Mouse (Mus musculus) retina, postnatal 7 days (tissue): ENCODE data around the gene Mccc1.

Experiments used
- DNase-seq: peaks from one replicate; pipeline ENCODE4 v3.0.0-alpha.2; 2012; ENCODE audit warnings: low read depth, low spot score

Gene Mccc1

DNA sequence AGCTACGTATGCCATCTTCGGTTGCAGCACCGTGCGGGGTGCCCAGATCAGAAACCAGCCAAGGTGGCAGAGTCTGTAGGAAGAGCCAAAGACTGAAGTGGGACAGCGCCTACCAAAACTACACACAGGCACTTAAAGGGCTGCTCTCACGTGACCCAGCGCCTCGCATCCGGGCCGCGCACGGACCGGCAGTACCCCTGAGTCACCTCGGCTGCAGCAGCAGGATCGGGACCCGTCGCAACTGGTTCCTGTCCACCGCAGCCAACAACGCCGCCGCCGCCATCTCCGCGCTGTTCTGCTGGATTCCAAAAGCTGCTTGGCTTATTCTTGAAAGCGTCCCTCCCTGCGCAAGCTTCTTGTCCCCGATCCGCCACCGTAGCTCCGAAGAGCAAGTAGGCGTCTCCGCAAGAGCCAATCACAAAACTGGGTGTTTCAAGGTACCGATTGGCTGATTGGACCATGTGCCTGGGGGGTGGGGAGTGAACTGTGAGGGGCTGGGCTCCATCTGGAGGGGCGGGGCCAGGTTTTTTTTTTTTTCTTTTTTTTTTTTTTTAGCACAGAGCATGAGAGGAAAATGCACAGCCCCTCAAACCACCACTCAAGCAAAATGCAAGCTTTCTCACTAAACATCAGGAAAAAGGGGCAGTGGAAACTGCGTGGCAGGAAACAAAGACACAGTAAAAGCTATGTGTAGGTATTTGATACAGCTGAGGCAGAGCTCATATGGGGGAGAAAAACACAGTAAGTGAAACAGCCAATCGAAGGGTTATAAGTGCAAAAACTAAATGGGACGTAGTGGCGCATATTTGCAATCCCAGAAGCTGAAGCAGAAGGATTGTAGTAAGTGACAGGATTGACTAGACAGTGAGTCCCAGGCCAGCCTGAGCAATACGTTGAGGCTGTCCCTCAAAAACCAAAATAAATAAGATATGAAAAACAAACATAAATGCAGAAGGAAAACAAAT lies at the start of gene Mccc1:
Gene Mccc1, minus strand, starts transcription at position 404 of the 965 bp plus-strand sequence.
- peak; percentile 96 for DNase-seq

DNA sequence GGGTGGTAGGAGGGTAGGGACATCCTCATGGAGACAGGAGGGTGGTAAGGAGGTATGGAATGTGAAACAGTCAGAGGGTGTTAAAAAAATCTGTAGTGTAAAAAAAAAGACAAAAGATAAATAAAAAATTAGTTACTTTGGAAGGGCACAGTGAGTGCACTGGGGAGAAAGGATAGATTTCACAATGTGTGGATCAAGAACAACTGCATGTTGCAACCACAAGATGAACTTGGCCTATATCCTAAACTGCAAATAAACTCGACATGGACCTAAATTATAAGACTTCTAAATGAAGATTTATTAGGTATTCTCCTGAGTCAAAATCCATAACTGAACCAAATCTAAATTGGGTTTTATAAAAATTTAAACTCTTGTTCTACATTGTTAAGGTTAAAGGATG lies 48.6 kb upstream of the Mccc1 start:
- DNase-seq: no peak

DNA sequence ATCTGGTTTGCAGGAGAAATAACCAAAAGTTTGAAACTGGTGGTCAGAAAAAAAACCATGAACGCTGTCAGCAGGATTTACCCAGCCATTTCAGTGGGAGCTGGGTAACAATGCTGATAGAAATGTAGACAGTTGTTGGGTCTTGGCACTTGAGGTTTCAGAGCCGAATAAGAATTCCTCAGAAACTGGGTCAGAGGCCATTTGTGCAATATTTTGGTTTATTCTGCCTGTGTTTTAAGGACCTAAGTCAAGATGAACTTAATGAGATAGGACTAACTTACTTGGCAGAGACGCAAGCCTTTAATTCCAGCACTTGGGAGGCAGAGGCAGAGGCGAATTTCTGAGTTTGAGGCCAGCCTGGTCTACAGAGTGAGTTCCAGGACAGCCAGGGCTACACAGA lies 44.6 kb upstream of the Mccc1 start:
- DNase-seq: no peak

DNA sequence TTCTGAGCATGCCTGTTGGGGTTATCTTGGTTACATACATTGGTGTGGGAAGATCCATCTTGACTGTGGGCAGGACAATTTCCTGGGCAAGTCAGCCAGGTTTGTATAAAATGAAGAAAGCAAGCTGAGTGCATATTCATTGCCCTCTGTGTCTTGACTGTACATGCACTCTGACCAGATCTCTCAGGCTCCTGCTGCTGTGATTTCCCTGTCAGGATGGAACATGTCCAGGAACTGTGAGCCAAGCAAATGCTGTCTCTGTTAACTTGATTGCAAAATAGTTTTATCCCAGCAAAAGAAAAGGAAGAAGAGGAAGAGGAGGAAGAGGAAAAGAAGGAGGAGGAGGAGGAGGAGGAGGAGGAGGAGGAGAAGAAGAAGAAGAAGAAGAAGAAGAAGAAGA lies 44.0 kb upstream of the Mccc1 start:
- DNase-seq: no peak

DNA sequence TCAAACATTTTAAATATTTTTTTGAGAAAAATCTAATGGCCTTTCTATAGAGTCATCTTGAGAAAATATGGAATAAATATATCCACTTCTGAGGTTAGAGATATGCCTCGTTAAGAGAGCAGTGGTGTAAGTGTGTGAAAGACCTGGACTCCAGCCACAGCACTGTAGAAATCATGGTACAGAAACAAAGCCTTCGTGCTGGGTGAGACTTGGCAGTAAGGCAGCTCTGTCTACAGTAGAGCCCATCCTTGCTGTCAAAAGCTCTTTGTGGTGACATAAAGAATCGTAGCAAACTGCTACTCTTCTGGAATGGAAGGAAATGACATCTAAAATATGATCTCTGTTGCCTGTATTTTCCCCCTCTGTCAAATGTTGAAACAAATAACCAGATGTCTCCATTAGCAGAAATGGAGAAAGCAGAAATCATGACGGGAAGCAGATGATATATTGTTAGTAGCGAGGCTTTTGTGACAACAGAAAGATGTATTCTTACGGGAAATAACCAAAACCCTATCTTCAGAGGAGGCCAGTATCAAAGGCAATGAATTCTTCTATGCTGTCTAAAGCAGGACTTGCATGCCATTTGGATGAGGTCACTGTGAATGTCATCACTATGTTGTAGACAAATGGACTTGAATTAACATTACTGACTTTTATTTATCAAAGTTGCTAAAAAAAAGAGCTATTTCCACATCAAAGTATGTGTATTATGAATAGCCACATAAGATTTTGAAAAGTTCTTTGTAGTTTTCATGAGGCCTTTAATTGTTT lies 31.4 kb upstream of the Mccc1 start:
- DNase-seq: no peak

DNA sequence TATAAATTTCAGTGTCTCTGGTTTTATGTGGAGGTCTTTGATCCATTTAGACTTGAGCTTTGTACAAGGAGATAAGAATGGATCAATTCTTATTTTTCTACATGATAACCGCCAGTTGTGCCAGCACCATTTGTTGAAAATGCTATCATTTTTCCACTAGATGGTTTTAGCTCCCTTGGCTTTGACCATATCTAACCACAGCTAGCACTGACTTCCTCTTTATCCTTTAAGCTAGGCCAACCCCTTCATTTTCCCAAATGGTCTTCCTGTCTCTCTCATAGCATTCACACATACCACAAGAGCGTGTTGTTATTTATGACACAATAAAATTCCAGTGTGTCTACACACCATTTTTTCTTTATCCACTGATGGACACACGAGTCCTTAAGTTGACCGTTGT lies 29.5 kb upstream of the Mccc1 start:
- no peak for DNase-seq

DNA sequence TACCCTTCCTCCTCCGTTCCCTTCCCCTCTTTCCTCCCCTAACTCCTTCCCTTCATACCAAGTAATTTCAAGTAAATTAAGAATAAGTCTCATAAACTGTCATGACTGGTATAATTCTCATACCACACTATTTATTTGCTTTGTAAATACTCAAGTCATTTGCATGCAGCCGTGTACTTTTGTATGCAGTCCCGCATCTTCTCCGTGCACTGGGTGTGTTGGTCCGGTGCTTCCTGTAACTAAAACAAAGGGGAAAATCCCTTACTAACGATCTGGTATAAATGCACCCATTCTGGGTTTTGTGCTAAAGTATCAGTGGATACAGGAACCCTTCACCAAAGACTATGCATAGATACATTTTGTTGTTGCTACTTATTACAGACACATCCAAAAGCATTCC lies 25.3 kb upstream of the Mccc1 start:
- no peak for DNase-seq

DNA sequence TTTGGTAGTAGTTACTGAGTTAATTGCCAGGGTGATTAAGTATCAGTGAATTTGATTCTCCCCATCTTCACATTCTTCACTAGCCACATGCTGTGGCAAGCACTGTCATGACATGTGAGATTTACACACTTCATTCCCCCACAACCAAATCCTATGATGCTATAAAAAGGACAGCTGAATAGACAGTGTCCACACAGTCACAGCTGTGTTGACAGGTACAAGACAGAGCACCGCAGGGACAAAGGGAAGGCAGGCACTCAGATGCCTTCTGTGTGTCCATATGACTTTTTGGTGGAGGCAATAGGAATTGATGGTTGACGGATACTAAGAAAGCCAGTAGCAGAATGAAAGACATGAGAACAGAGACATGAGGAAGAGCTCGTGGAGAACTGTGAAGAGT lies 10.8 kb upstream of the Mccc1 start:
- no peak for DNase-seq

DNA sequence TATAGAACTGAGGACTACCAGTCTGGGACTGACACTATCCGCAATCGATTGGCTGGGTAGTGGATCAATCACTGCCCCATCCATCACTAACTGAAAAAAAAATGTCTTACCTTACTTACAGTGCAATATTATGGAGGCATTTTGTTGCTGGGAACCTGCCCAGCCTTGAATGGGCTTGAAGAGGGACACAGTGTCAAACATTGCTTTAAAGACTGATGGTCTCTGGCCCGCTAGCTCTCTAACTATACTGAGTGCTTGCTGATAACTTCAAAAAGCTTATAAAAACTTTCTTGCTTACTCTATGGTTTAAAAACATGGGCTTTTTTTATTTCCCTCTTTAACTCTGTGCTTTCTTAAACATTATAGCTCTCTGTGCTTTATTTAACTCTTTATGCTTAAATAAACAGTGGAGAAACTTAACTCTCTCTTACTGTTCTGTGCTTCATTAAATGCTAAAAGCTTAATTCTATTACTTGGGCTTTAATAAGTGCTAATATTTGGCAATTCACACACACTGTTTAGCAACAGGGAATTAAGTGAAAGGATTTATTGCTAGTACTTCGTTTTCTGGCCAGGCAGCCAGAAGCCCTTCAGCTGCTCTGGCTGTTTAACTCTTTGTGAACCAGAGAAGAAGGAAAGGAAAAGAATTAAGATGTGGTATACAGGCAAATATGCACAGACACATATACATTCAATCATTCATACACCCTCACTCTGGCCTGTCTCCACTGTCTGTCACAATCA lies 8.1 kb upstream of the Mccc1 start:
- no peak for DNase-seq

DNA sequence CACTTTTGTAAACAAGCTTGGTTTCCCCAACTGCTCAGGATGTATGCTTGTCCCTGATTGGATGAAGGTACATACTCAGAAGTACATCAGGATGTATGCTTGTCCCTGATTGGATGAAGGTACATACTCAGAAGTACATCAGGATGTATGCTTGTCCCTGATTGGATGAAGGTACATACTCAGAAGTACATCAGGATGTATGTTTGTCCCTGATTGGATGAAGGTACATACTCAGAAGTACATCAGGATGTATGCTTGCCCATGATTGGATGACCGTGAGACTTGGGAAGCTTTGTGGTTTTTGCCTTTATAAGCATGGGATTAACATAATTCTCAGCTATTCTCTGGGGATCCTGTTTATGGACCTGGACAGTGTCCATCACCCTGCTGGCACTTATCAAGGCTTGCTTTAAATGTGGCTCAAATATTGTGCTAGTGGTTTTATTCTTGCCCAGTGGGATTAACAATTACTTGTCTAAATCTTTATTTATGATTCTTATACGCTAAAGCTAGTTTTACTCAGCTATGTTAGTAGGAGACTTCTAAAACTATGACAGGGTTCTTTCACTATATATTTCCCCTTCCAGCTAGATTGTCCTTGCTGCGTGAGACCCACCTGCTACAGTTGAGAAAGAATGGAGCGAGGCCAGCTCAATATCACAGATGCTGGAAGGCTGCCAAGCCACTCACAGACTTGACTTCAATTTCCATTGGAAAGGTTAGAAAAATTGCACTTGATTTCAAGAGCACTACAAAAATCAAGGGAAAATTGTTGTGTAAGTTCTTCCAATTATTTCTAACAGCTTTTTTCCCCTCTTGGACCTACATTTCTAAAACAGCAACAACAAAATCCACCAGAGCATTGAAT lies 3.8 kb upstream of the Mccc1 start:
- peak; percentile 9 for DNase-seq

DNA sequence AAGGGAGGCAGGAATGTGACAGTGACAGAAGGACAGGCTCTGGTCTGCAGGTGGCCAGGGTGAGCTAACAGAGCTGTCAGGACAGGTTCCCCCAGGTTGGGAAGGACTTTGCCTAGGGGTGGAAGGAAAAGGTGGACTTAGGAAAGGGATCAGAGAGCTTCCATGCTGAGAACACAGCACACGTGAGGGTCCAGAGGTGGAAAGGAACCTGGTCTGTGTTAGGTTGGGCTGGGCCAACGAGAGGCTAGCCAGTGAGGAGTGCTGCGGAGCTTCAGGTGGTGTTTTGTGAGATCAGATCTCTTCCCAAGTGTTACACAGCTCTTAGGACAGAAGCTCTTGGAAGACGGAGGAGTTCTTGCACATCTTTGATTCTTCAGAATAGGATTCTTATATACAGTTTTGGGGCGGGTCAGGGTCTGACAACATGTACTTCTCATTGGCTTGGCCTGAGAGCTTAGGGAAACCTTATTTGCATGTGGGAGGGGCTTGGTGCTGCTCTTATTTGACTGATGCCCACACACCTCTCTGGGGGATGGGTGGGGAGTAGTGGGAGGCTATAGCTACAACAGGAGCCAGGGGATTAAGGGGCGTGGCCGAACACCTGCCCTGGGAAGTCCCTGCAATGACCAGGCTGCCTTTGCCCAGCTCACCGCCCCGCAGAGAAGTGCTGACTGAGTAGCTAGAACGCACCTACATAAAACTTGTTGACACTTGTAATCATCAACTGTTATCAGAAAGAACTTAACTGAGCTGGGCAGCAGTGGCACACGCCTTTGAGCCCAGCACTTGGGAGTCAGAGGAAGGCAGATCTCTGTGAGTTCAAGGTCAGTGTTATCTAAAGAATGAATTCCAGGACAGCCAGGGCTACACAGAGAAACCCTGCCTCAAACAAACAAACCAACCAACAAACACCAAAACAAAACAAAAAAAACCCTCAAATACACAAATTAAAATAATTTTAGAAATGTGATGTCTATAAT lies 5.6 kb downstream of the Mccc1 start:
- no peak for DNase-seq

DNA sequence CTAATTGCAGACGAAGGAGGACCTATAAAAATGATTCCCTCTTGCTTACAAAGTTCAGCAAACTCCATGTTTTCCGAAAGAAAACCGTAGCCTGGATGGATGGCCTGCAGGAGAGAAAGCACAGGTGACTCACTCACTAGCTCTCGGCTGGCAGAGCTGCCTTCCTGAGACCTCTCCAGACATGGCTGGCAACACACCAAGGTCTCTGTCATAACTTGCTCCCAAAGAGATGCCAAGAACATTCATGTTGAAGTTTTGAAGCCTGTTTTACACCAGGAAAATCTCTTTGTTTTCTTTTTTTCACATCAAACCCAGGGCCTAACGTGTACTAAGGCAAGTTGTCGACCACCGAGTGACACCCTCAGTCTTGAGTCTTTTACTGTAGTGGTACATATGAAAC lies 9.8 kb downstream of the Mccc1 start:
- no peak for DNase-seq

DNA sequence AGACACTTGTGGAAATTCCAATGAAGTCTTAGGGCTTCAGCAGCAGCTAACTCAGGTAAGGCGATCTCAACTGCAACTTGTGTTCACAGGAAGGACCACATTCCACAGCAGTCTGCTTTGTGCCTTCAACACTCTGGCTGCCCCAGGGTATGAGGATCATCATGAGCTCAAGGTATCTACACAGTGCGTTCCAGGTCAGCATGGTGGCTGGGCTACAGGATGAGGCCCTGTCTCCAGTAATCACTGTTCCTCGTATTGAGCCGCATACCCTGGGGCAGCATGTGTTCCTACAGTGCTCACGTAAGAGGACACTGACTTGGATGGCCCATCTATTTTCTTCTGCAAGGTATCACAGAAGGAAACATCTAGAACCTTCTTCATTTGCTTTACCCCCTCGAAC lies 12.4 kb downstream of the Mccc1 start:
- no peak for DNase-seq

DNA sequence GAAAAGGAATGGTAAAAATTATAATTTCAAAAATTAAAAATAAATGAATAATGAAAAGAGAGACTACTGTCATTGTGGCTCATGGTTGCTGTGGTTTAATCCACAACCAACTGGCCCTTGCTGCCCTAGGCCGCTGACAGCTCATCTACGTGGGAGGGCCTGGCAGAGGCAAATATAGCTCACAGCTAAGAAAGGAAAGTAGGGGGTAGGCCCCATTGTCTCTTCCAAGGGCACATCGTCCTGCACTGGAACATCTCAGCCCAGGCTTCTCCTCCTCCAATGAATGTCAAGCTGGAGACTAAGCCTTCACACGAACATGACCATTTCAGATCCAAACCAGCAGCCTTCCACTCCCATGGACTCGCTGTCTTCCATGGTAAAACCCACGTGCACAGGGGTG lies 14.2 kb downstream of the Mccc1 start:
- no peak for DNase-seq

DNA sequence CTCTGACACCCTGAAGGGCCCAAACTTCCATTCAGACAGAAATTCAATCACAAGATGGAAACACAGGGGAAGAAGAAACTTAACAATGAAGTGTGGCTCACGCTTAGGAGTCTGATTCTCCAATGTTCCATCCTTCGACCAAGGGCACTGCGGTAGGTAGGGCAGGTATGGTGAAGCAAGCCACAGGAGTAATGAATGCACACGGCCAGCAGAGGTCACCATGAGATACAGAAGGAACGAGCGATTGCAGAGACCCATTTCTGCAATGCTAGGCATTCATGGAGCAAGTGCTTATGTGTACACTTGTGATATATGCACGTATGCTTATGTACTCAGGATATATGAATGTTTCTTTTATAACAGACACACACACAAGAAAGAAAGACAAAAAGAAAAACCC lies 26.9 kb downstream of the Mccc1 start:
- DNase-seq: peak; percentile 23

DNA sequence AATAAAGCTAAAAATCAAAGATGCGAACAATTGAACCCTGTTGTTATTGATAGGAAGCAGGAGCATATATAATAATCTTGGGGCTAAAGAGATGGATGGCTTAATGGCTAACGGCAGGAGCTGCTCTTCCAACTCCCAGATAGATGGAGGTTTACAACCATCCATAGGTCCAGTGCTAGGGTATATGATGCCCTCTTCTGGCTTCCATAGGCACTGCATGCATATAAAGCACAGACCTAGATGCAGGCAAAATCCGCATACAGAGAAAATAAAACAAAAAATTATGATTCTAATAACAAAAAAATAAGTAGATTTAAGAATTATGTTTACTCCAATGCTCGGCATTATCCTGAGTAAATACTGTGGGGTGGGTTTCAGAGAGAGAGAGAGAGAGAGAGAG lies 27.5 kb downstream of the Mccc1 start:
- peak; percentile 23 for DNase-seq

DNA sequence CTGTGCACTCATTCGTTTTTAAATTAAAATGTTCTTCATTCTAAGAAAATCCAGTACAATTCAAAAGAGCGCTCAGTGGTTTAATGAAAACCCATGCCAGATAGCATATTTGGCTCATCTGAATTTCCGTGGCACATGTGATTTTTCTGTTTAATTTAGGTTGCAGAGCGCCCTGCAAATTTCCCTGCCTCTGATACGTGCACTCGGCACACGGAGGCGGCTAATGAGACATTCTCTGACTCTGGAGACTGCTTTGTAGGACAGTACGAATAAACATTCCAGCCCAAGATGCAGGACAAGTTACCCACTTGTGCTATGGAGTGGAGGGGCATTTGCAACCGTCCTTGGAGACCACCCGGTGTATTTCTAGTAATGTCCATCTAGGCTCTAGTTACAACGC lies 29.3 kb downstream of the Mccc1 start:
- no peak for DNase-seq

DNA sequence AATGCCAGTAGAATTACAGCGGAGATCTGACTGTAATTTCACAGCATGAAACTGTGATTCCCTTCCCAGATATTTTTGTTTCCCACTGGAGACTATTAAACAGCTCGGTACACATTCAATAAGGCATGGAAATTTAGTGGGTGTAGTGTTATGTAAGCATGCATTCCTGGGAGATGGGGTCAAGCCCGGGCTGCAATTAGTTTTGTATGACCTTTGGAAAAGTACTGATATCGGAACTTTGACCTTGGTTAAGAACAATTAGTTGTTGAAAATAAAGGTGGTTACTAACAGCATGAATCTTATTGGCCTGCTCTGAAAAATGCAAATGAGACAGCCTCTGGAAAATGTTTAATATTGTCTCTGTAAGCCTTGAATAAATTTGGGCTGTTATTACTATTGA lies 30.0 kb downstream of the Mccc1 start:
- DNase-seq: no peak

DNA sequence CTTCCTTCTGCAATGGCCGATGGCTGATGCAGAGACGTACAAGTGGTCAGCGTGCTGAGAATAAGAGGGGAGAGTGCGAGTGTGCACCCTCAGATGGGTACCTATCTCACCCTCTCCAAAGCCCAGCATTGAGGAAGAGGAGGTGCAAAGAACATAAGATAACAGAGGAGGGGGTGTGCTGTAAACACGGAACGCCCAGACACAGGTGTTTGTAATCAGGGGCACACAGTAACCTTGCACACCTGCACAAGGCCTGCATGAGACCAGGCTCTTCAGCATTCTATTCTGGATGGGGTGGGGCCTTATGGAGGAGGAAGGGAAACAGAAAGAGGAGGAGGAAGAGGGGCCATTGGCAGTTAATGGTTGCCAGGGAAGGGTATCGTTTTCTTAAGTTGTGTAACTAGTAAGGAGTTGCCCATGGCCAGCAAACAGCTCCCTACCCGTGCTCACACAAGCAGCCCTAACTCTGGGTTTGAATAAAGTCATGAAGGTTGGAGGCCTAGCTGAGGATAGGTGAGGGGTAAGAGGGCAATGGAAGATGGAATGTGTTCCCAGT lies 33.0 kb downstream of the Mccc1 start:
- no peak for DNase-seq

DNA sequence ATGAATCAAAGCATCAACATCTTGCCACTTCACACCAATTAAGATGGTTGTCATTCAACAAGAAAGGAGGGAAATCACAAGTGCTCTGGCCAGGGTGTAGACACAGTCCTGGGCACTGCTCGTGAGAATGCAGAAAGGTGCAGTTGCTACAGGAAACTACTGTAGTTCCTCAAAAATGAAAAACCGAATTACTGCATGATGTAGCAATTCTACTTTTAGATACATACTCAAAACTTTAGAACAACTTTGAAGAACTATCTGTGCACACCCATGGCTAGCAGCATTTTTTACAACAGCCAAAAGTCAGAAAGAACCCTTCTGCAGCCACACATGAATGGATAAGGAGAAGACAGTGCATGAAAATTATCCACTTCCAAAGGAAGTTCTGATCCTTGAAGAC lies 34.0 kb downstream of the Mccc1 start:
- DNase-seq: no peak
